39 mouse cellular contexts compared by ENCODE assay signal in the genomic region with DNA sequence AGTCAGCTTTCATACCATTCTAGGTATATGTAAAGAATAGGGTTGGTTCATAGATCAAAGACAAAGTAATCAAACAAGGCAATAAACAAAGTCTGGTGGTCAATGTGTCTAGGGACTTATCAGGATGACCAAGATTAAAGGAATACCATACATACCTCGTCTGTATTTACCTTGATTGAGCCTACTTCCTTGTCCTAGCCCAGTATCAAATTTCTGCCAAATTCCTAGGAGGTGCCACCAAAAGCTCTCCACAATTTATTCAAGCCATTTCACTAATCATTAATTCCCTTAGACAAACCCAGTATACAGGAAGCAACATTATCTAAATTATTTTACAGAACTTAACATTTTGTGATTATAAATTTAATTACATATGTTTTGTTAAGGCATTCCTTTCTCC. TPM values are rescaled to one million over a fixed set of nuclear protein-coding genes. Genes with fewer than 3 reads are reported as not detected.
"Had no signal": no experiment of that assay in that cellular context is flagged by ENCODE, and none has a peak within 500 bp of the region (broad histone marks: within the 10 kb centered on the region; RNA-seq: fewer than 3 reads in every experiment).

No protein-coding gene starts in this region.

- H3K4me1 ChIP-seq: heart, embryonic 10.5 days; heart, embryonic 12.5 days; heart, embryonic 13.5 days; heart, embryonic 15.5 days; hindbrain, embryonic 10.5 days; hindbrain, embryonic 12.5 days; hindbrain, embryonic 13.5 days; hindbrain, embryonic 15.5 days; intestine, embryonic 15.5 days had no signal

- H3K36me3 ChIP-seq: heart, embryonic 10.5 days; heart, embryonic 12.5 days; heart, embryonic 13.5 days; heart, embryonic 15.5 days; hindbrain, embryonic 10.5 days; hindbrain, embryonic 12.5 days; hindbrain, embryonic 13.5 days; hindbrain, embryonic 15.5 days; intestine, embryonic 15.5 days had no signal

- ATAC-seq: hindbrain, embryonic 16.5 days; hindbrain, postnatal 0 days; inflammation-experienced regulatory T-cells, adult 6 months; intestine, embryonic 15.5 days; intestine, embryonic 16.5 days; intestine, postnatal 0 days had no signal

- H3K4me3 ChIP-seq: heart, embryonic 10.5 days; heart, embryonic 12.5 days; heart, embryonic 13.5 days; heart, embryonic 15.5 days; hindbrain, embryonic 10.5 days; hindbrain, embryonic 12.5 days; hindbrain, embryonic 13.5 days; hindbrain, embryonic 15.5 days; intestine, embryonic 15.5 days; layer of hippocampus, adult 2 months; left cerebral cortex, adult 2 months had no signal

- H3K27me3 ChIP-seq: heart, embryonic 12.5 days; heart, embryonic 13.5 days; heart, embryonic 15.5 days; hindbrain, embryonic 12.5 days; hindbrain, embryonic 13.5 days; hindbrain, embryonic 15.5 days; intestine, embryonic 15.5 days had no signal

- H3K27ac ChIP-seq: heart, embryonic 10.5 days; heart, embryonic 13.5 days; heart, embryonic 15.5 days; hindbrain, embryonic 10.5 days; hindbrain, embryonic 12.5 days; hindbrain, embryonic 13.5 days; hindbrain, embryonic 14.5 days; hindbrain, embryonic 15.5 days; hindbrain, postnatal 0 days; intestine, embryonic 15.5 days; layer of hippocampus, adult 2 months; left cerebral cortex, adult 2 months had no signal

- DNase-seq: heart, postnatal 10 days; heart, postnatal 14 days; heart, postnatal 36 days; heart, postnatal 4 days; kidney, adult 11 months; kidney, adult 2 months; kidney, adult 8-10 months; kidney, adult 9 months; kidney, postnatal 10 days; kidney, postnatal 14 days; kidney, postnatal 36 days; kidney, postnatal 4 days; layer of hippocampus, adult 9-11 months; layer of hippocampus, postnatal 36 days had no signal

- H3K4me2 ChIP-seq: heart, embryonic 11.5 days; heart, embryonic 12.5 days; heart, embryonic 13.5 days; heart, embryonic 15.5 days; hindbrain, embryonic 12.5 days; hindbrain, embryonic 13.5 days; hindbrain, embryonic 14.5 days; hindbrain, embryonic 15.5 days; intestine, embryonic 15.5 days had no signal

- H3K9me3 ChIP-seq: heart, embryonic 10.5 days; heart, embryonic 12.5 days; heart, embryonic 13.5 days; heart, embryonic 15.5 days; hindbrain, embryonic 10.5 days; hindbrain, embryonic 12.5 days; hindbrain, embryonic 13.5 days; hindbrain, embryonic 15.5 days; intestine, embryonic 15.5 days had no signal

- H3K9ac ChIP-seq: heart, embryonic 12.5 days; heart, embryonic 13.5 days; heart, embryonic 15.5 days; hindbrain, embryonic 12.5 days; hindbrain, embryonic 13.5 days; hindbrain, embryonic 14.5 days; hindbrain, embryonic 15.5 days; intestine, embryonic 15.5 days had no signal

RNA-seq across cellular contexts. Expression of gene Serpinb7, which starts 15.2 kb away (rescaled TPM):
- polyA plus RNA-seq: heart, embryonic 10.5 days; heart, embryonic 11.5 days; heart, embryonic 12.5 days; heart, embryonic 13.5 days; heart, embryonic 14.5 days; heart, postnatal 0 days; hindbrain, embryonic 11.5 days; hindbrain, embryonic 12.5 days; hindbrain, embryonic 13.5 days; hindbrain, embryonic 14.5 days; hindbrain, embryonic 16.5 days; inflammation-experienced regulatory T-cells, adult 6 months; intestine, embryonic 14.5 days; intestine, postnatal 0 days; kidney, adult 2 months; kidney, embryonic 14.5 days; large intestine, adult 2 months had no signal

RNA-seq across cellular contexts. Expression of gene Serpinb11, which starts 53.7 kb away (rescaled TPM):
- polyA plus RNA-seq: heart, embryonic 10.5 days; heart, embryonic 11.5 days; heart, embryonic 12.5 days; heart, embryonic 13.5 days; heart, embryonic 14.5 days; heart, embryonic 15.5 days; heart, postnatal 0 days; hindbrain, embryonic 10.5 days; hindbrain, embryonic 12.5 days; hindbrain, embryonic 13.5 days; hindbrain, embryonic 14.5 days; hindbrain, embryonic 15.5 days; hindbrain, postnatal 0 days; inflammation-experienced regulatory T-cells, adult 6 months; intestine, embryonic 14.5 days; intestine, embryonic 15.5 days; intestine, embryonic 16.5 days; intestine, postnatal 0 days; kidney, adult 2 months; kidney, embryonic 14.5 days; kidney, embryonic 16.5 days; large intestine, adult 2 months had no signal
